Mouse (Mus musculus): ENCODE measurements around the gene Plin2. TPM values are rescaled to one million over a fixed set of nuclear protein-coding genes. Genes with fewer than 3 reads are reported as not detected.
A peak's percentile ranks its signal among the peaks of the same experiment; 100 is the strongest.

The Plin2 gene
- polyA plus RNA-seq, 1 experiment from 2014 or later = 134 TPM

DNA sequence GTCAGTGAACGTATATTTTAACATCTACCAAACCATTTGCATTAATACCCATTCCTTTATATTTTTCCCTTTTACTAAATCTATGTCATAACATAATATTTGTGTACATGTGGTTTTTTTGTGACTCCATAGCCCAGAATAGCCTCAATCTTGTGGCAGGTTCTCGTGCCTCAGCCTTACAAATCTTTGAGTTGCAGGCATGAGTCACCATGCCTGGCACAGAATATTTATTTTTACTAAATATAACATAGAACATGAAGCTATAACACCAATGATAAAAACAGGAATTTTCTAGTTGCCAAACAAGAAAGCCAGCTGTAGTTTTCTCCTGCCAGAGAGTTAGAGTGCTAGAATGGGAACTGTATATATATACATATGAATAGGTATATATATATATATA lies 49.4 kb downstream of the Plin2 start:
- 49% methylated on average over 2 of the region's 2 CpGs for WGBS (ENCODE audit: insufficient replicate concordance)
- no peak overlapping the region for H3K4me2 ChIP-seq
- peaks cover 3% of the 10 kb centered on the region; the same call in 1 of the 2 replicates for H3K4me1 ChIP-seq
- no peak for ATAC-seq
- H3K4me3 ChIP-seq = no peak overlapping the region
- no peaks in the 10 kb centered on the region for H3K27me3 ChIP-seq (replicated peaks)
- no peaks in the 10 kb centered on the region for H3K36me3 ChIP-seq
- no peaks in the 10 kb centered on the region for H3K9me3 ChIP-seq (replicated peaks)
- no peak overlapping the region for H3K27ac ChIP-seq
- no peak overlapping the region for H3K9ac ChIP-seq

GRCm38 (mm10) chr4:86612289-86612620 lies 57.6 kb downstream of the Plin2 start:
- H3K9me3 ChIP-seq (replicated peaks) = no peaks in the 10 kb centered on the region
- no peaks in the 10 kb centered on the region for H3K27me3 ChIP-seq (replicated peaks)
- H3K27ac ChIP-seq = peak overlapping the region; percentile 75
- no peak for ATAC-seq
- peak overlapping the region; percentile 56 for H3K9ac ChIP-seq
- peaks cover 26% of the 10 kb centered on the region for H3K4me1 ChIP-seq
- peak overlapping the region; percentile 90 for H3K4me3 ChIP-seq
- H3K36me3 ChIP-seq = peaks cover 20% of the 10 kb centered on the region
- 29% methylated on average over 8 of the region's 8 CpGs for WGBS (ENCODE audit: insufficient replicate concordance)
- H3K4me2 ChIP-seq = peak overlapping the region; percentile 69

GRCm38 (mm10) chr4:86611524-86612288 lies 58.2 kb downstream of the Plin2 start, which contains the start of gene Haus6:
TSS of gene Haus6 (minus strand) at chr4:86612055.
- peaks cover 26% of the 10 kb centered on the region for H3K4me1 ChIP-seq
- no peaks in the 10 kb centered on the region for H3K27me3 ChIP-seq (replicated peaks)
- H3K9ac ChIP-seq = peak within 1 kb of the TSS; percentile 86
- peaks cover 25% of the 10 kb centered on the region for H3K36me3 ChIP-seq
- peak within 1 kb of the TSS; percentile 69 for H3K4me2 ChIP-seq
- peak within 1 kb of the TSS; percentile 83 for H3K27ac ChIP-seq
- under 1% methylated on average over 59 of the region's 59 CpGs for WGBS (ENCODE audit: insufficient replicate concordance)
- no peaks in the 10 kb centered on the region for H3K9me3 ChIP-seq (replicated peaks)
- peak; percentile 100 for ATAC-seq
- H3K4me3 ChIP-seq = peak within 1 kb of the TSS; percentile 90

Other genes with a start within 250 kb of the Plin2 start
- not detected in 2 replicates for gene Saxo1, start 111.7 kb downstream of the Plin2 start, polyA plus RNA-seq (2016; fragmentation: Nextera tagmentation; extraction: Ambion mirVana)
- gene Rraga, start 94.4 kb downstream of the Plin2 start, polyA plus RNA-seq (2016; fragmentation: Nextera tagmentation; extraction: Ambion mirVana) = 29.6 and 30.7 TPM in 2 replicates
- gene Haus6, start 58.0 kb downstream of the Plin2 start, polyA plus RNA-seq (2016; fragmentation: Nextera tagmentation; extraction: Ambion mirVana) = 20.4 and 21.2 TPM in 2 replicates
- 4.9 and 6.9 TPM in 2 replicates for gene Dennd4c, start 78.5 kb upstream of the Plin2 start, polyA plus RNA-seq (2016; fragmentation: Nextera tagmentation; extraction: Ambion mirVana)
- gene Rps6, start 187.4 kb upstream of the Plin2 start, polyA plus RNA-seq (2016; fragmentation: Nextera tagmentation; extraction: Ambion mirVana) = 704 and 734 TPM in 2 replicates
- 8.1 and 8.4 TPM in 2 replicates for gene Acer2, start 204.3 kb upstream of the Plin2 start, polyA plus RNA-seq (2016; fragmentation: Nextera tagmentation; extraction: Ambion mirVana)